Mouse (Mus musculus): ENCODE measurements around the gene Acly.

Gene Acly

GRCm38 (mm10) chr11:100527458-100528374, at the start of gene Acly:
Gene Acly (minus strand): TSS chr11:100528000.
- peak; percentile 100 for DNase-seq

GRCm38 (mm10) chr11:100576256-100576655, 48.5 kb upstream of the Acly start:
- DNase-seq, result peak; percentile 26

- no peak for DNase-seq
Measured at GRCm38 (mm10) chr11:100575484-100575855, 47.7 kb upstream of the Acly start.

GRCm38 (mm10) chr11:100574708-100575483, 47.1 kb upstream of the Acly start, which contains the start of gene Cnp:
Gene Cnp (plus strand): TSS chr11:100574904.
- DNase-seq, result peak; percentile 94

GRCm38 (mm10) chr11:100574188-100574587, 46.4 kb upstream of the Acly start:
- DNase-seq, result no peak

GRCm38 (mm10) chr11:100571202-100571567, 43.4 kb upstream of the Acly start:
- DNase-seq, result no peak

GRCm38 (mm10) chr11:100570430-100571201, 42.8 kb upstream of the Acly start:
- DNase-seq, result peak; percentile 71

GRCm38 (mm10) chr11:100569789-100570188, 42.0 kb upstream of the Acly start:
- DNase-seq, result no peak

GRCm38 (mm10) chr11:100568692-100569091, 40.9 kb upstream of the Acly start:
- no peak for DNase-seq

GRCm38 (mm10) chr11:100567815-100568245, 40.0 kb upstream of the Acly start:
- DNase-seq, result no peak

GRCm38 (mm10) chr11:100567229-100567628, 39.4 kb upstream of the Acly start:
- DNase-seq, result no peak

- no peak for DNase-seq
Measured at GRCm38 (mm10) chr11:100564703-100565102, 36.9 kb upstream of the Acly start.

GRCm38 (mm10) chr11:100564297-100564696, 36.5 kb upstream of the Acly start:
- no peak for DNase-seq

- no peak for DNase-seq
Measured at GRCm38 (mm10) chr11:100561748-100562147, 33.9 kb upstream of the Acly start.

- DNase-seq, result no peak
Measured at GRCm38 (mm10) chr11:100559476-100559875, 31.7 kb upstream of the Acly start.

GRCm38 (mm10) chr11:100557563-100557962, 29.8 kb upstream of the Acly start:
- DNase-seq, result no peak

- DNase-seq, result peak; percentile 69
Measured at GRCm38 (mm10) chr11:100555583-100555982, 27.8 kb upstream of the Acly start.

- DNase-seq, result no peak
Measured at GRCm38 (mm10) chr11:100552842-100553241, 25.0 kb upstream of the Acly start.

GRCm38 (mm10) chr11:100550101-100550500, 22.3 kb upstream of the Acly start:
- DNase-seq, result no peak

GRCm38 (mm10) chr11:100549466-100549865, 21.7 kb upstream of the Acly start:
- DNase-seq, result no peak

GRCm38 (mm10) chr11:100548141-100548540, 20.3 kb upstream of the Acly start:
- DNase-seq, result no peak

- no peak for DNase-seq
Measured at GRCm38 (mm10) chr11:100546955-100547354, 19.2 kb upstream of the Acly start.

GRCm38 (mm10) chr11:100545746-100546085, 17.9 kb upstream of the Acly start:
- no peak for DNase-seq

Measured in thymus, postnatal 4 days (tissue).